Mouse (Mus musculus) hindbrain, embryonic 11.5 days (tissue): ENCODE results near the gene Dlx1. TPM values are rescaled to one million over a fixed set of nuclear protein-coding genes. Genes with fewer than 3 reads are reported as not detected.

Experiments
- ATAC-seq: fragments of 200-750 bp; cut with Nextera tagmentation; 2 replicates; pipeline ENCODE4 v1.8.0; 2017; ENCODE audit warnings: mild to moderate bottlenecking, moderate TSS enrichment, moderate library complexity; ENCODE audit not compliant: low FRiP score
- DNase-seq: peaks from one replicate; pipeline ENCODE4 v3.0.0-alpha.2; 2015; ENCODE audit warnings: low spot score
- H3K27ac ChIP-seq: fragments of 300-500 bp; sonication (generic); 2 replicates; pipeline ENCODE4 v1.5.1; 2014; ENCODE audit warnings: mild to moderate bottlenecking, low read depth, low read length
- H3K27me3 ChIP-seq: fragments of 300-500 bp; sonication (generic); 2 replicates; pipeline ENCODE4 v1.6.1; 2014; ENCODE audit warnings: mild to moderate bottlenecking, low read length, moderate library complexity, mixed read lengths; ENCODE audit not compliant: control insufficient read depth, insufficient read depth
- H3K36me3 ChIP-seq: fragments of 300-500 bp; sonication (generic); 2 replicates; pipeline ENCODE4 v1.6.1; 2014; ENCODE audit warnings: mild to moderate bottlenecking, low read length, moderate library complexity, mixed read lengths; ENCODE audit not compliant: control insufficient read depth, insufficient read depth
- H3K4me1 ChIP-seq: fragments of 300-500 bp; sonication (generic); replicated peaks from 2 replicates; pipeline ENCODE4 v1.6.1; 2014; ENCODE audit warnings: low read length, mixed read lengths; ENCODE audit not compliant: control insufficient read depth, insufficient read depth
- H3K4me2 ChIP-seq: fragments of 300-500 bp; sonication (generic); replicated peaks from 2 replicates; pipeline ENCODE4 v1.6.1; 2014; ENCODE audit warnings: mild to moderate bottlenecking, low read depth, low read length
- H3K4me3 ChIP-seq: fragments of 300-500 bp; sonication (generic); 2 replicates; pipeline ENCODE4 v1.5.1; 2014; ENCODE audit warnings: low read depth, low read length
- H3K9ac ChIP-seq: fragments of 300-500 bp; sonication (generic); 2 replicates; pipeline ENCODE4 v1.6.1; 2014; ENCODE audit warnings: low read depth, low read length
- H3K9me3 ChIP-seq: fragments of 300-500 bp; sonication (generic); 2 replicates; pipeline ENCODE4 v1.6.1; 2016; ENCODE audit warnings: low read length; ENCODE audit not compliant: control insufficient read depth
- WGBS: fragments of 180-500 bp; shearing (Covaris S2); extraction: QIAGEN DNeasy Blood & Tissue Kit; methylation state at CpG from one replicate; pipeline ENCODE4 v1.1.7; 2014; 5-methylcytosine and 5-hydroxymethylcytosine counted together
- polyA plus RNA-seq: library from polyadenylated mRNA; unstranded; fragments of >200 nt; fragmentation: Nextera tagmentation; extraction: Ambion mirVana; gene quantifications from 2 replicates; pipeline ENCODE4 v1.2.1, GENCODE M21; 2014

Dlx1 gene
- 1.6 and 2.1 TPM in 2 replicates for polyA plus RNA-seq

DNA sequence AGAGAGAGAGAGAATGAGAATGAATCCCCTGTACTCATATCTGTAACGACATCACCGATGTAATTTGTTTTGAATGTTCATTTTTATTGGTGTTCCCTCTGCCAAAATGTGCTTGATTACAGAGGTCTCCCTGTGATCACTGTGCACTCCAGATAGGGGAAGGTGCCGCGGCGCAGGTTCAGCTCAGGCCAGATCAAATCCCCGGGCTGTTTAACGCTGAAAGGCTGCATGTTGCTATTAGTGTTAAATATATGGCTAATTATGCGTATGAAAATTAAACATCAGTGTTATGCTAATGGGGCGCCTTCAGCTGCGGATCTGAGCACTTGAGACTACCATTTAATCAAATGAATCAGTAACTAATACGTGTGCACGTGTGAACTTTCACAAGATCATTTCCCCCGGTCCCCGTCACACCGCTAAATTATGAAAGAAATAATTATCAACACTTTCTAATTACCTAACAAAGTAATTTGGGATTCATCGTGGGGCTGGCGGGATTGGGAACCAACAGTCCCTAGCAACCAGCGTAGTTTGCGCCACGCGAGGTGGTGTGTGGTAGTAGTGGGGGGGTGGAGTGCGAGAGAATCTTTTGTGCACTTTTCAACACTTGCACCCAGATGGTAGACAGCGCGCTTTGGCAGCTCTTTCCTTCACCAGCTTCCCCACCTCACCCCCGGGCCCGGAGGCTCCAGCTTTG, at the start of gene Dlx1:
Dlx1 (plus strand) TSS at position 100 of the 700 bp plus-strand sequence.
- DNase-seq, result peak; percentile 60
- Histone ChIP-seq H3K27me3 (peaks cover 94% of the 10 kb centered on the region), H3K27ac (no peak within 1 kb of the TSS), H3K36me3 (no peaks in the 10 kb centered on the region), H3K4me1 (peaks cover 6% of the 10 kb centered on the region), H3K9me3 (no peaks in the 10 kb centered on the region), H3K4me2 (peak within 1 kb of the TSS; percentile 86), H3K4me3 (peak within 1 kb of the TSS; percentile 41), H3K9ac (0 out of 2 replicates have a peak within 1 kb of the TSS, but pooled peaks have one; percentile 23)
- WGBS, result under 1% methylated on average over 26 of the region's 26 CpGs
- ATAC-seq, result no peak

DNA sequence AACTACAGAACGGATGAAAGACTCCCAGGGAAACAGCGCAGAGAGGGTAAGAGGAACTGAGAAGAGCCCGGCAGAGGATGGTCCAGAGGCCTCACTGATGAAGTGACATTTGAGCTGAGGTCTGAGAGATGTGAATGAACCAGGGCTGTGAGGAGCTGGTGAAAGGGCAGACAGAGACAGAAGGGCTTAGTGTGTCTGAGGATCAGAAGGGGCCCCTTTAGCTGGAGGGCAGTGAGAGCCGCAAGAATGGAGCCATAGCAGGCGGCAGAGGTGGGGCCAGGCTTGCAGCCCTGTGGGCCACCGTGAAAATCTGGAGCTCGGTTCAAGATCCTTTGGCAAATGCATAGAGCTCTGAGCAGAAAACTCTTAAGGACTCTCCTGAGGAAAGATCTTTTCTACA, 48.0 kb upstream of the Dlx1 start:
- DNase-seq (peak; percentile 36), ATAC-seq (no peak)
- Histone ChIP-seq H3K9me3 (no peaks in the 10 kb centered on the region), H3K4me2 (no peak overlapping the region), H3K9ac (no peak overlapping the region), H3K36me3 (no peaks in the 10 kb centered on the region), H3K27me3 (no peaks in the 10 kb centered on the region), H3K27ac (no peak overlapping the region), H3K4me1 (0 out of 2 replicates have a peak, but pooled peaks cover 5% of the 10 kb centered on the region), H3K4me3 (no peak overlapping the region)
- WGBS, result under 1% methylated on average over 7 of the region's 7 CpGs

DNA sequence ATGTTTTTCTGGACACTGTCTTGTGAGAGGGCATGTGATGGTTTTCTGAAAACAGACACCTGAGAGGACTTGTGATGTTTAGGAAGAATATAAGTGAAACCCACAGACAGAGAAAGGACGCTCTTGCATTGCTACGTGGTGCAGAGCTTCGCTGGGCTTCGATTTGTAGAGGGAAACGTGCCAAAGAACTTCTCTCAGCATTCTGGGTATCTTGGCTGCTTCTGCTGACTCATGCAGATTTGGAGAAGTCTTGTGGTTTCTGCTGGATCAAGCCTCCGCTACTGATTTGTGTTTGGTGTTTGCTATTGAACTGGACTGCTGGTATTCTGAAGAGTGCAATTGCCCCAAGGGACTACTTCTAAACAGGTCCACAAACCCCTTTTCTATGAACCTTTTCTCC, 46.1 kb upstream of the Dlx1 start:
- 0 out of 2 replicates have a peak, but pooled peaks cover 5% of the 10 kb centered on the region for H3K4me1 ChIP-seq
- ATAC-seq (no peak), DNase-seq (no peak)
- no peak overlapping the region for H3K9ac ChIP-seq
- H3K9me3 ChIP-seq, result no peaks in the 10 kb centered on the region
- H3K27ac ChIP-seq, result no peak overlapping the region
- WGBS, result 86% methylated on average over 6 of the region's 6 CpGs
- H3K36me3 ChIP-seq, result no peaks in the 10 kb centered on the region
- H3K4me2 ChIP-seq, result no peak overlapping the region
- H3K4me3 ChIP-seq, result no peak overlapping the region
- H3K27me3 ChIP-seq, result no peaks in the 10 kb centered on the region

DNA sequence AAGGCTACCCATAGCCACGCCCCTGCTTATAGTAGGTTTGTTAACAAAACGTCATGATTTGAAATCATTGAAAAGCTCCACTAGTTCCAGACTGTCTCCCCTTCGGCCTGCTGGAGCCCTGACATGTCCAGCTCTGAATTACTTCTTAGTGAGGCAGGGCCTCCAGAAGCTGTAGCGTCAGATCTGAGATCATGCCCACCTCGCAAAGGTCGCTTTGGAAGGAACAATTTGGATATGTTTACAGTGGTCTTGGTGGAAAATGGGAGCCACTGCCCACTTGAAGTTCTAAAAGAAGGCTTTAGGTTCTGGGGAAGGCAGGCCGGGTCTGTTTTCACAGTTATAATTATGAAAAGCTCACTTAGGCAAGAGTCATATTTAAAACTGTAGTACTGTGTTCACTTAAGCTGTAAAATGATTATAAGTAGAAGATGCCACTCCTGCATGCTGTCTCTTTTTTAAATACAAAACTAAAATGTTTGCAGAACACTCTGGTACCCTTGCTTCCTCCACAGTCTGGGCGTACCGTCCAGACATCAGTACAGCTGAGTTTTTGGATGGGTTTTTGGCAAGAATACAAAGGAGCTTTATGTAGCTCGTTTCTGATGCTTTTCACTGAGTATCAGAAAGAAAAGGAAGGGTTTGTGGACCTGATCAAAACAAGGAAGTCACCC, 44.7 kb upstream of the Dlx1 start:
- H3K27me3 ChIP-seq, result no peaks in the 10 kb centered on the region
- no peaks in the 10 kb centered on the region for H3K36me3 ChIP-seq
- H3K9me3 ChIP-seq, result no peaks in the 10 kb centered on the region
- H3K27ac ChIP-seq, result no peak overlapping the region
- DNase-seq (no peak), ATAC-seq (no peak)
- no peak overlapping the region for H3K4me2 ChIP-seq
- H3K4me1 ChIP-seq, result 0 out of 2 replicates have a peak, but pooled peaks cover 5% of the 10 kb centered on the region
- H3K4me3 ChIP-seq, result no peak overlapping the region
- no peak overlapping the region for H3K9ac ChIP-seq
- WGBS, result 73% methylated on average over 10 of the region's 10 CpGs

DNA sequence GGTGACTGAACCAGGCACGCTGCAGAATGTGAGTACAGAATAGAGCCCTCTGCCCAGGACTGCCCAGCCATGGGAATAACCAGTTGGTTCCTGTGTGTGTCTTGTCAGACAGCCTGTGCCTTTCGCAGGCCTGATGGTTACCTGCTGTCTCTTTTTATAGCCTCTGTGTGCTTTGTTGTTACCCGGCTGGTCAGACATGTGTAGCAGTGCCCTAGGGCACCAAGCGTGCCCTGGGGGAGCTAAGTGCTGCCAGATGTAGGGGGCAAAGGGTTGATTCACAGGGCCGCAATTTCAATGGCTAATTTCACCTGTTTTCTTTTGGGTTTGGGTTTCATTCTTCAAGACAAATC, 44.2 kb upstream of the Dlx1 start:
- Histone ChIP-seq H3K27ac (no peak overlapping the region), H3K27me3 (no peaks in the 10 kb centered on the region), H3K4me2 (no peak overlapping the region), H3K36me3 (no peaks in the 10 kb centered on the region), H3K9ac (no peak overlapping the region), H3K4me3 (no peak overlapping the region), H3K4me1 (0 out of 2 replicates have a peak, but pooled peaks cover 5% of the 10 kb centered on the region), H3K9me3 (no peaks in the 10 kb centered on the region)
- ATAC-seq (no peak), DNase-seq (no peak)
- 40% methylated on average over 5 of the region's 5 CpGs for WGBS

DNA sequence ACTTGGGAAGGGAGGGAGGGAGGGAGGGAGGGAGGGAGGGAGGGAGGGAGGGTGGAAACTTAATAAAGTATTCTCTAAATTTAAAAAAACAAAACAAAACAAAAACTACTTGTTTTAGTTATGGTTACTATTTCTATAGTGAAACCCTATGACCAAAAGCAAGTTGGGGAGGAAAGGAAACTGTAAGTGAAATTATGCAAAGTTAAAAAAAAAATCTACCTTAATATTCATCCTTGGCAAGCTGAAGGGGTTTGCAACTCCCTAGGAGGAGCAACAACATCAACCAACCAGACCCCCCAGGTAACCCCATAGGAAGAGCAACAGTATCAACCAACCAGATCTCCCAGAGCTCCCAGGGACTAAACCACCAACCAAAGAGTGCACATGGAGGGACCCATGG, 36.6 kb upstream of the Dlx1 start:
- Histone ChIP-seq H3K4me1 (no peaks in the 10 kb centered on the region), H3K36me3 (no peaks in the 10 kb centered on the region), H3K4me3 (no peak overlapping the region), H3K9me3 (no peaks in the 10 kb centered on the region), H3K27ac (no peak overlapping the region), H3K27me3 (no peaks in the 10 kb centered on the region), H3K4me2 (no peak overlapping the region), H3K9ac (no peak overlapping the region)
- ATAC-seq, result no peak
- no peak for DNase-seq

DNA sequence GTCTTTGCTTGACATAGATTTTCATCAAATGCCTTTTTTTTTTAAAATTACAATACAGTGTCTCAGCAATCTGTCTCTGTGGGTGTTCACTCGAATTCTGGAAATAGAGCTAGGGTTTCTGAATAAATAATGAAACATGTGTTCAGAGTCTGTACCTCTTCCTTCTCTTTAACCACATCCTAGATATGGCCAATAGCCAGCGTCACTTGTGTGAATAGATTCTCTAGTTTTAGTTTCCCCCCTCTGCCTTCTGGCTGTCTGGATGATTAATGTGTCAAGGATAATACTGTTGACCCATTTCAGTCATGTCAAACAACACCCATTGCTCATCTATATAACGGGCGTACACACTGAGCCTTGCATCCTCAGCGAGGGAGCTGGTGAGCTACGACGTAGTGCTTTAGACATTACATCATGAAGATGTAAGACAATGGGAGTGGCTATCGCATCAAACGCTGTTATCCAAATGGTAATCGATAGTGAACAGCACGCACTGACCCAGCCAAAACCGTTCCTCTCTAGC, 34.7 kb upstream of the Dlx1 start:
- Histone ChIP-seq H3K27me3 (no peaks in the 10 kb centered on the region), H3K4me2 (no peak overlapping the region), H3K4me1 (no peaks in the 10 kb centered on the region), H3K9me3 (no peaks in the 10 kb centered on the region), H3K27ac (no peak overlapping the region), H3K4me3 (no peak overlapping the region), H3K36me3 (no peaks in the 10 kb centered on the region), H3K9ac (no peak overlapping the region)
- DNase-seq (no peak), ATAC-seq (no peak)
- 66% methylated on average over 12 of the region's 12 CpGs for WGBS

DNA sequence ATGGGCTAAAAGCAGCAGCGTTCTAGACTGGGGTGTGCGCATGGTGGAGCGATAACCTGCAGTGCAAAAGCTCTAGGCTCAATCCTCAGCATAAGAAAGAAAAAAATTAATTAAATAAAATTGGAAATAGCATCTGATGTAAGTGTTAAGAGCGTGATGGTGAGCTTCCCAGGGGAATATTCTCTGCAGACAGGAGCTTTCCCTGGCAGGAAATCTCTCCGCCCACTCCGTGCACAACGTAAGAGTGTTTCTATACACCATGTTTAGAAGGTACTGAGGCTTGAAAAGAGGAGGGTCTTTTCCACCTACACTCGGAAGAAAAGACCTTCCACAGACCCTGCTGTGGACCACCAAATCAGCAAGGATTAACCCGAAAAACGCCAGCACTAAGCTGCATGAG, 33.4 kb upstream of the Dlx1 start:
- H3K9ac ChIP-seq, result no peak overlapping the region
- 51% methylated on average over 10 of the region's 10 CpGs for WGBS
- ATAC-seq (no peak), DNase-seq (no peak)
- no peaks in the 10 kb centered on the region for H3K4me1 ChIP-seq
- no peaks in the 10 kb centered on the region for H3K36me3 ChIP-seq
- no peaks in the 10 kb centered on the region for H3K27me3 ChIP-seq
- H3K4me3 ChIP-seq, result no peak overlapping the region
- no peak overlapping the region for H3K4me2 ChIP-seq
- no peak overlapping the region for H3K27ac ChIP-seq
- no peaks in the 10 kb centered on the region for H3K9me3 ChIP-seq

DNA sequence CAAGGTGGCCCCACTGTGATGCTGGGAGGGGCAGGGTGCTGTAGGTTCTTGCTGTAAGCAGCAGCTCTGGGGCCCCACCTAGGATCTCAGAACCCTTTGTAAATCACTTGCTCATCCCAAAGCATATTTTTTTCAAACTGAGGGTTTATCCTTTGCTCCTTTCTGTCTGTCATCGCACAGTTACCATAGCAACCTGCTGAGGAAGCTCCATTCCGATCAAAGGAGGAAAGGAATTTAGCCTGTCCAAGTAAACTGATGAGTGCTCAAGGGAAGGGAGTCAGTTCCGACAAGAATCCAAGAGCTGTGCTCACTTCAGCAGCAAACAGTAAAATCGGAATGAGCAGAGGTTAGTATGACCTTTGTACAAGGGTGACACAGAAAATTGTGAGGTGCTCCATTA, 32.9 kb upstream of the Dlx1 start:
- Histone ChIP-seq H3K27me3 (no peaks in the 10 kb centered on the region), H3K36me3 (no peaks in the 10 kb centered on the region), H3K4me3 (no peak overlapping the region), H3K9ac (no peak overlapping the region), H3K4me2 (no peak overlapping the region), H3K4me1 (no peaks in the 10 kb centered on the region), H3K27ac (no peak overlapping the region), H3K9me3 (no peaks in the 10 kb centered on the region)
- DNase-seq (no peak), ATAC-seq (no peak)
- WGBS, result 15% methylated on average over 4 of the region's 4 CpGs
